Mouse (Mus musculus): ENCODE measurements around the gene Dmrt1.

The Dmrt1 gene

GRCm38 (mm10) chr19:25622291-25623251 is 117.2 kb downstream of the Dmrt1 start:
- in situ Hi-C loops (cut with MboI, MseI) = loop anchor here (25.0 kb wide), 1 partner anchor 735 kb away; the partner anchor contains the start of gene Gm10053

- in situ Hi-C loops (cut with MboI, MseI) = no loop called here
These were observed 123.1 kb downstream of the Dmrt1 start for GRCm38 (mm10) chr19:25628490-25628889.

GRCm38 (mm10) chr19:25635119-25635518 is 129.7 kb downstream of the Dmrt1 start:
- in situ Hi-C loops (cut with MboI, MseI) = no loop called here

GRCm38 (mm10) chr19:25635622-25636244 is 130.3 kb downstream of the Dmrt1 start:
- in situ Hi-C loops (cut with MboI, MseI) = no loop called here

- in situ Hi-C loops (cut with MboI, MseI) = no loop called here
These were observed 133.4 kb downstream of the Dmrt1 start for GRCm38 (mm10) chr19:25638766-25639361.

- in situ Hi-C loops (cut with MboI, MseI) = loop anchor here (10.0 kb wide), 1 partner anchor 1653 kb away; no protein-coding TSS in a partner anchor
These were observed 136.4 kb downstream of the Dmrt1 start for GRCm38 (mm10) chr19:25641786-25642185.

GRCm38 (mm10) chr19:25647136-25647535 is 141.7 kb downstream of the Dmrt1 start:
- in situ Hi-C loops (cut with MboI, MseI) = loop anchor here (10.0 kb wide), 1 partner anchor 1648 kb away; no protein-coding TSS in a partner anchor

GRCm38 (mm10) chr19:25648701-25649100 is 143.3 kb downstream of the Dmrt1 start:
- in situ Hi-C loops (cut with MboI, MseI) = loop anchor here (10.0 kb wide), 1 partner anchor 1646 kb away; no protein-coding TSS in a partner anchor

GRCm38 (mm10) chr19:25650474-25650873 is 145.1 kb downstream of the Dmrt1 start:
- in situ Hi-C loops (cut with MboI, MseI) = no loop called here

- in situ Hi-C loops (cut with MboI, MseI) = no loop called here
These were observed 147.1 kb downstream of the Dmrt1 start for GRCm38 (mm10) chr19:25652560-25652959.

All from T-helper 2 cell (primary cell).